Mouse (Mus musculus): ENCODE results near the gene Tmcc3. TPM values are rescaled to one million over a fixed set of nuclear protein-coding genes. Genes with fewer than 3 reads are reported as not detected.

Gene Tmcc3
- polyA plus RNA-seq, 1 experiment from 2014 or later = 8.8 TPM

DNA sequence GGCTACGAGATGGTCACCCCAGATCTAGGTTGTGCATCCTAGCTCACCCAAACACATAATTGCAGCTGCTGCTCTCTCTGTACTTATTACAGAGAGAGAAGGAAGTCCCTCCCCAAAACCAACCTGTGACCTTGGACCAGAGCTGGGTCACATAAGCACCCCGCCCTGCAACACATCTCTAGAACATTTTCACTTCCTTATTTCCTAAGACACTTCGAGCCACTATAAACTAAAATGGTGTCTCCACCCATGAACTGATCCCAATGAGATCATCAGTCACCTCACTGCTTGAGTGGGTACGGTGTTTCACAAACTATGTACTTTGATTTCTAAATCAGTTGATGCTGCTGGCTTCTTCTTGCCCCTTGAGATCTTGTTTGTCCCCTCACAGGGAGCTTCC is 293.7 kb downstream of the Tmcc3 start:
- no peak overlapping the region for H3K4me3 ChIP-seq (ENCODE audit: low read depth, low read length)
- H3K27me3 ChIP-seq (ENCODE audit: control insufficient read depth, insufficient read depth, low read length) = no peaks in the 10 kb centered on the region
- no peaks in the 10 kb centered on the region for H3K36me3 ChIP-seq (ENCODE audit: control insufficient read depth, insufficient read depth, low read length)
- 85% methylated on average over 4 of the region's 4 CpGs for WGBS
- H3K9ac ChIP-seq (replicated peaks; ENCODE audit: low read depth, low read length) = no peak overlapping the region
- ATAC-seq (ENCODE audit: insufficient number of reproducible peaks, insufficient read depth, low FRiP score, low read depth) = no peak
- no peak overlapping the region for H3K27ac ChIP-seq (ENCODE audit: low read length)
- H3K9me3 ChIP-seq (ENCODE audit: control insufficient read depth, low read depth, low read length) = no peaks in the 10 kb centered on the region
- no peak overlapping the region for H3K4me2 ChIP-seq (replicated peaks; ENCODE audit: low read depth, low read length)
- no peaks in the 10 kb centered on the region for H3K4me1 ChIP-seq (ENCODE audit: control insufficient read depth, insufficient read depth, low read length)

DNA sequence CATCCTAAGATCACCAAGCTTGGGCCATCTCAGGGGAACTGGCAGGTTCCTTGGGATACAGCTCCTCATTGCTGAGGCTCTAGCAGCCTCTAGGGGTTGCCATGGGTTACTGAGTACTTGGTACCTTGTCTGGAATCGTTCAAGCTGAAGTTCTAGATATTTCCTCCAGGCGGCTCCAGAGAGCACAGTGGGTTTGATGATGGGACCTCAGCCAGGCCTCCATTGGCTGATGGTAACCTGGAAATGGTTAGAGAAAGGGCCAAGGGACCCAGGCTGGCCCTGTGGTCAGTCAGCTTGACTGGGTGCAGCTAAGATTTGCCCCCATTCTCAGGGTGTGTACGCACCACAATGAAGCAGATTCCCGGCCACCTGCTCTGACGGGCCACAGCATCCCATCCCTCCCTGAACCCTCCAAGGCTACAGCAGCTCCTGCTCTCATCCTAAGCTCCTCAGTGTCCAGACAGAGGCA is 297.6 kb downstream of the Tmcc3 start:
- WGBS = 58% methylated on average over 5 of the region's 5 CpGs
- H3K4me3 ChIP-seq (ENCODE audit: low read depth, low read length) = no peak overlapping the region
- H3K4me2 ChIP-seq (replicated peaks; ENCODE audit: low read depth, low read length) = no peak overlapping the region
- H3K27me3 ChIP-seq (ENCODE audit: control insufficient read depth, insufficient read depth, low read length) = no peaks in the 10 kb centered on the region
- H3K27ac ChIP-seq (ENCODE audit: low read length) = no peak overlapping the region
- H3K36me3 ChIP-seq (ENCODE audit: control insufficient read depth, insufficient read depth, low read length) = no peaks in the 10 kb centered on the region
- H3K4me1 ChIP-seq (ENCODE audit: control insufficient read depth, insufficient read depth, low read length) = no peaks in the 10 kb centered on the region
- H3K9ac ChIP-seq (replicated peaks; ENCODE audit: low read depth, low read length) = no peak overlapping the region
- no peaks in the 10 kb centered on the region for H3K9me3 ChIP-seq (ENCODE audit: control insufficient read depth, low read depth, low read length)
- ATAC-seq (ENCODE audit: insufficient number of reproducible peaks, insufficient read depth, low FRiP score, low read depth) = peak; percentile 67; the same call in 1 of the 2 replicates

DNA sequence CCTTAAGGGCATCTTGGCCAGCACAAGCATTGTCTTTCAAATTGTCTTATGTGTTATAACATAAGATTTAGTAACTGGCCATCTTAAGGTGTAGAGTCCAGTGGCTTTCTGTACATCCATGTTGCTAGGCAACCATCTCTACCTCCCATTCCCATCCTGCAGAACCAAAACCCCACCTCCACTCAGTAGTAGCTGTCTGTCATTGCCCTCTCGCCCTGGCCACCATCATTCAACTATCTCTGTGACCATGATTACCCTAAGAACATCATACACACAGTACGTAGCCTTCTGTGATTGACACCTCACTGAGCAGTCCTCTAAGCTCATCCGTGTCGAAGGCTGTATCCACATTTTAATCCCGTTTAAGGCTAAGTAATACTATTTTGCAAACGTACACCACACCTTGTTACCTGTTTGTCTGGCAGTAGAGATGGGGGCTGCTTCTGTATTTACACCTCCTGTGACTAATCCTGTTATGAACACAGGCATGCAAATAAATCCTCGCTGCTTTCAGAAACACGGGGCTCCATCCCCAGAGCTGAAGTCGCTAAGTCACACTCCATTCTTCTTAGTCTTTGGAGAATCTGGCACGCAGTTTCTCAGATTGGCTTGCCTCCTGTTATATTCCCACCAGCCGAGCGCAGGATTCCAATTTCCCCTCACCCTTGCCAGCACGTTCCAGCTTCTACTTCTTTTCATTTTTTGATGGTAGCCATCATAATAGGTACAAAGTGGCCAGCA is 299.6 kb downstream of the Tmcc3 start:
- Histone ChIP-seq H3K4me3 (ENCODE audit: low read depth, low read length) (no peak overlapping the region), H3K27me3 (ENCODE audit: control insufficient read depth, insufficient read depth, low read length) (no peaks in the 10 kb centered on the region), H3K9me3 (ENCODE audit: control insufficient read depth, low read depth, low read length) (no peaks in the 10 kb centered on the region), H3K4me2 (replicated peaks; ENCODE audit: low read depth, low read length) (no peak overlapping the region), H3K27ac (ENCODE audit: low read length) (no peak overlapping the region), H3K9ac (replicated peaks; ENCODE audit: low read depth, low read length) (no peak overlapping the region), H3K4me1 (ENCODE audit: control insufficient read depth, insufficient read depth, low read length) (no peaks in the 10 kb centered on the region), H3K36me3 (ENCODE audit: control insufficient read depth, insufficient read depth, low read length) (no peaks in the 10 kb centered on the region)
- ATAC-seq (ENCODE audit: insufficient number of reproducible peaks, insufficient read depth, low FRiP score, low read depth) = no peak
- 70% methylated on average over 13 of the region's 13 CpGs for WGBS

DNA sequence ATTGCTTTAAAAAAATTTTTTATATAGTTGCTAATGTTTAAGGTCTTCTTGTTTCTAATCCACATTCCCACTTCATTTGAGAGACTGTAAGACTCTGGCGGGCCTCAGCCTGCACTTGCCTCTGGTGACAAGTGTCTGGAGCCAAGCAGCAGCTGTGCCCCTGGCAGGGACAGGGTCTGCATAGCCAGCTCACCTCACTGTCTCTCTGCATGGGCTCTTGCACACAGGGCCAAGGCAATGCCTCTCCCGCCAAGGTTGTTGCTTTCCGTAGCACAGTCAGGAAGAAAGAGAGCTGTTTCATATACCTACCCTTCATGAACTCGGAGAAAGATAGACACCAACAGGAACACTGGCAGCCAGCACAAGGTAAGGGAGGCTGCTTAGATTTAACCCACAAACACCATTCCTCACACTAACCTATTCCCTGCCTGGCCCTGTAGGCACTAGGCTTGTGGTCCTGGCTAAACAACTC is 300.3 kb downstream of the Tmcc3 start:
- no peak overlapping the region for H3K9ac ChIP-seq (replicated peaks; ENCODE audit: low read depth, low read length)
- no peaks in the 10 kb centered on the region for H3K9me3 ChIP-seq (ENCODE audit: control insufficient read depth, low read depth, low read length)
- no peak overlapping the region for H3K4me3 ChIP-seq (ENCODE audit: low read depth, low read length)
- H3K4me2 ChIP-seq (replicated peaks; ENCODE audit: low read depth, low read length) = no peak overlapping the region
- H3K4me1 ChIP-seq (ENCODE audit: control insufficient read depth, insufficient read depth, low read length) = no peaks in the 10 kb centered on the region
- H3K27me3 ChIP-seq (ENCODE audit: control insufficient read depth, insufficient read depth, low read length) = no peaks in the 10 kb centered on the region
- WGBS = 85% methylated on average over 4 of the region's 4 CpGs
- no peaks in the 10 kb centered on the region for H3K36me3 ChIP-seq (ENCODE audit: control insufficient read depth, insufficient read depth, low read length)
- H3K27ac ChIP-seq (ENCODE audit: low read length) = no peak overlapping the region
- no peak for ATAC-seq (ENCODE audit: insufficient number of reproducible peaks, insufficient read depth, low FRiP score, low read depth)

DNA sequence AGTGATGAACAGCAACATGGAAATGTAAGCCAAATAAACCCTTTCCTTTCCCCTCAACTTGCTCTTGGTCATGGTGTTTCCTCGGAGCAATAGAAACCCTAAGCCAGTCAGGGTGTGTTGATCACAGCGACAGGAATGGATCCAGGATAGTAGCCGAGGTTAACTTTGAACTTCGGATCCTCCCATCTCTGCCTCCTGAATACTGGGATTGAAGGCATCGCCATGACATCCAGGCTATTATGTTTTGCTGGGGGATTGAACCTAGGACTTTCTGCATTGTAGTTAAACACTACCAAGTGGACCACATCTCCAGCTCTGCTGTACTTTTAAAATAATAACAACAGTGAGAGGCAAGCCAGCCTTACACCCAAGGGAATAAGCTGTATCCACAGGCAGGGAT is 307.8 kb downstream of the Tmcc3 start:
- no peak for ATAC-seq (ENCODE audit: insufficient number of reproducible peaks, insufficient read depth, low FRiP score, low read depth)
- H3K9ac ChIP-seq (replicated peaks; ENCODE audit: low read depth, low read length) = no peak overlapping the region
- H3K36me3 ChIP-seq (ENCODE audit: control insufficient read depth, insufficient read depth, low read length) = no peaks in the 10 kb centered on the region
- no peaks in the 10 kb centered on the region for H3K9me3 ChIP-seq (ENCODE audit: control insufficient read depth, low read depth, low read length)
- H3K4me1 ChIP-seq (ENCODE audit: control insufficient read depth, insufficient read depth, low read length) = 0 out of 2 replicates have a peak, but pooled peaks cover 7% of the 10 kb centered on the region
- H3K27ac ChIP-seq (ENCODE audit: low read length) = no peak overlapping the region
- H3K4me2 ChIP-seq (replicated peaks; ENCODE audit: low read depth, low read length) = no peak overlapping the region
- H3K4me3 ChIP-seq (ENCODE audit: low read depth, low read length) = no peak overlapping the region
- no peaks in the 10 kb centered on the region for H3K27me3 ChIP-seq (ENCODE audit: control insufficient read depth, insufficient read depth, low read length)
- 93% methylated on average over 5 of the region's 5 CpGs for WGBS

DNA sequence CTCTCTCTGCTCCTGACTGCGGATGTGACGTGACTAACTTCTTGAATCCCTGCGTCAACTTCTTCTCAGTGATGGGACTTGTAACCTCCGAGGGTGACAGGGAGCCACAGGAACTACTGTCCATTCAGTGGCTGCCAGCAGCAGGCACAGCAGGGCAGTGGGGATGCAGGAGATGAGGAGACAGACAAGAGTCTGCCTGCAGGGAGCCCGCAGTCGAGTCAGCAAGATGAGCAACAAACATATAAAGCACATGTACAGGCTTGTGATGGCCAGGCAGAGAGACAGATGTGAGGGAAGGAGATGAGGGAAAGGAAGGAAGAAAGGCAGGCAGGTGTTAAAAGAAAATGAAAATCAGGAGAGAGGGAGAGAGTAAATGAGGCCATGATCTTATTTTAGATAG is 308.8 kb downstream of the Tmcc3 start:
- H3K9ac ChIP-seq (replicated peaks; ENCODE audit: low read depth, low read length) = no peak overlapping the region
- no peak overlapping the region for H3K27ac ChIP-seq (ENCODE audit: low read length)
- 64% methylated on average over 6 of the region's 6 CpGs for WGBS
- no peaks in the 10 kb centered on the region for H3K36me3 ChIP-seq (ENCODE audit: control insufficient read depth, insufficient read depth, low read length)
- H3K4me2 ChIP-seq (replicated peaks; ENCODE audit: low read depth, low read length) = no peak overlapping the region
- no peaks in the 10 kb centered on the region for H3K9me3 ChIP-seq (ENCODE audit: control insufficient read depth, low read depth, low read length)
- H3K4me3 ChIP-seq (ENCODE audit: low read depth, low read length) = no peak overlapping the region
- no peak for ATAC-seq (ENCODE audit: insufficient number of reproducible peaks, insufficient read depth, low FRiP score, low read depth)
- H3K27me3 ChIP-seq (ENCODE audit: control insufficient read depth, insufficient read depth, low read length) = no peaks in the 10 kb centered on the region
- 0 out of 2 replicates have a peak, but pooled peaks cover 7% of the 10 kb centered on the region for H3K4me1 ChIP-seq (ENCODE audit: control insufficient read depth, insufficient read depth, low read length)

DNA sequence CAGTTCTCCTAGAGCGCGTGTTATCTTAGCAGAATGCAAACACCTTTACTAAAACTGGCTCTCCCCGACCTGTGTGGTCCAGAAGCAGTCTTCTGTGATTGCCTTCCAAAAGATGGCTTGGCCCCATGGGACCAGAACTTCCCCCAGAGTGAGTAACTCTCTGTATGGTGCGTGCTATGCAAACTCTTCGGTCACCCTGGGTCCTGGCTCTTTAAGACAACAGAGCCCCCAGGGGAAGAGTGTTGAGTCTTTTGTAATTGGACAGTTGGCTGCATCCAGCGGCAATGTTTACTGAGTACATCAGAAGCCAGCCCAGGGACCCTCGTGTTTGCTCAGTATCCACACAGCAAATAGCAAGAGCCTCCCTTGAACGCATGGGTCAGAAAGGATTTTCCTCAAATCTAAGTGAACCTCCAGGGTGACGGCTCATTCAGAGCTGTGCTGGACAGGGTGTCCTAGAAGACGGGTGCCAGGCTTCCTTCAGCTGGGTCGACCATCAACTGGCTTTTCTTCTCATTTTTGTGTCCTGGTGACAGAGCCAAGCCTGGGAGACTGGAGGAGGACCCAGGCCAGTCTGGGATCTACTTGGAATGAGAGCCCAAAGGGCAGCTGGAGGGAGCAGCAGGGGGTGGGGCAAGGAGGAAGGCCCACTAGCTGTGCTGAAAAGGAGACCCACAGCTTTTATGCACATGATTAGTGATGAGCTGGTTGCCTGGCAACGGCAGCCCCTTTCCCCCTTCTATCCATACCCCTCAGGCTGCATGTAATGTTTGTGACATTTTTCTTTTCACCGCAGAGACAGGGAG is 309.9 kb downstream of the Tmcc3 start:
- Histone ChIP-seq H3K27me3 (ENCODE audit: control insufficient read depth, insufficient read depth, low read length) (no peaks in the 10 kb centered on the region), H3K36me3 (ENCODE audit: control insufficient read depth, insufficient read depth, low read length) (no peaks in the 10 kb centered on the region), H3K9me3 (ENCODE audit: control insufficient read depth, low read depth, low read length) (no peaks in the 10 kb centered on the region), H3K27ac (ENCODE audit: low read length) (no peak overlapping the region), H3K4me3 (ENCODE audit: low read depth, low read length) (no peak overlapping the region), H3K4me2 (replicated peaks; ENCODE audit: low read depth, low read length) (no peak overlapping the region), H3K4me1 (ENCODE audit: control insufficient read depth, insufficient read depth, low read length) (0 out of 2 replicates have a peak, but pooled peaks cover 7% of the 10 kb centered on the region), H3K9ac (replicated peaks; ENCODE audit: low read depth, low read length) (no peak overlapping the region)
- 11% methylated on average over 13 of the region's 13 CpGs for WGBS
- ATAC-seq (ENCODE audit: insufficient number of reproducible peaks, insufficient read depth, low FRiP score, low read depth) = no peak; the same call in 1 of the 2 replicates

DNA sequence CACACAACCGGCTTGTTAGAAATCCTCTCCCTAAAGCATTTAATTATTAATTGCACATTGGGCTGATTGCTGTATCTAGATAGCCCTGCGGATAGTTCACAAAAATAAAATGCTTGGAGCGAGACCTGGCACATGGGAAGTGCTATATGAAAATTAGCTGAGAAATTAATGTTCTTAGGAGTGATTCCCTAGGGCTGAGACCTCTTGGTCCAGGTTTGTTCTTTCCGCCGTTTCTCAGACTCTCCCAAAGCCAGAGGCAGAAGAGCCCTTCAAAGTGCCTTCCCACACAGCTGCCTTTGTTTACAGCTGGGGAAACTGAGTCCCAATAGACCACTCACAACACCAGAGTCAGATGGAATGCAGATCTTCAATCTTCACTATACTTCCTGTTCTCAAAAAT is 310.5 kb downstream of the Tmcc3 start:
- H3K9me3 ChIP-seq (ENCODE audit: control insufficient read depth, low read depth, low read length) = no peaks in the 10 kb centered on the region
- H3K9ac ChIP-seq (replicated peaks; ENCODE audit: low read depth, low read length) = no peak overlapping the region
- H3K4me3 ChIP-seq (ENCODE audit: low read depth, low read length) = no peak overlapping the region
- no peak overlapping the region for H3K27ac ChIP-seq (ENCODE audit: low read length)
- WGBS = 40% methylated on average over 5 of the region's 5 CpGs
- no peak for ATAC-seq (ENCODE audit: insufficient number of reproducible peaks, insufficient read depth, low FRiP score, low read depth)
- H3K4me2 ChIP-seq (replicated peaks; ENCODE audit: low read depth, low read length) = no peak overlapping the region
- H3K36me3 ChIP-seq (ENCODE audit: control insufficient read depth, insufficient read depth, low read length) = no peaks in the 10 kb centered on the region
- H3K27me3 ChIP-seq (ENCODE audit: control insufficient read depth, insufficient read depth, low read length) = no peaks in the 10 kb centered on the region
- 0 out of 2 replicates have a peak, but pooled peaks cover 7% of the 10 kb centered on the region for H3K4me1 ChIP-seq (ENCODE audit: control insufficient read depth, insufficient read depth, low read length)
